Mouse (Mus musculus) c-Kit-positive CD71-positive TER-119-positive erythroid progenitor cells, embryonic 14.5 days (primary cell): ENCODE data around the gene Rtl10.
A peak's percentile ranks its signal among the peaks of the same experiment; 100 is the strongest.

Experiments used
- DNase-seq: peaks from one replicate; pipeline ENCODE4 v3.0.0-alpha.2; 2013; ENCODE audit warnings: low spot score

Gene Rtl10

DNA sequence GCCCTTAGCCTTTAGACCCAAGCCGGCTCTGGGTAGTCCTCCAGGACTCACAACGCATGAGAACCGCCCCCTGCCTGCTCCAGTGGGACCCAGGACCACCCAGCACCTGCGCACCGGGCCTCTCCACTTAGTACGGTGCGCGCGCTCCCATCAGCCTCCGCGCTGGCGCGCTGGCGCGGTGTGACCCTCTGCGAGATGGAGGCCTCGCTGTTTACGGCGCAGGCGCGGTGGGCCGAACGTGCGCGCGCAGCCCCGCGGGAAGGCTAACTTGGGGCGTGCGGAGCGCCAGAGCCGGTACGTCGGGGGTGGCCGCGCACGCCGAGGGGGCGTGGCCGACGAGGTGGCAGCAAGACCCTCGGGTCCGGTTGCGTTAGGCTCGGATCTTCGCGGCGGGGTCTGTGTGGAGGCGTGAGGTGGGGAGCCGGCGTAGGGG lies at the start of gene Rtl10, which contains the start of gene Gnb1l:
Gene Rtl10 (plus strand): TSS at position 344 of the 433 bp plus-strand sequence.
Gene Gnb1l (plus strand): TSS at position 156 of the 433 bp plus-strand sequence.
- DNase-seq = peak; percentile 89

DNA sequence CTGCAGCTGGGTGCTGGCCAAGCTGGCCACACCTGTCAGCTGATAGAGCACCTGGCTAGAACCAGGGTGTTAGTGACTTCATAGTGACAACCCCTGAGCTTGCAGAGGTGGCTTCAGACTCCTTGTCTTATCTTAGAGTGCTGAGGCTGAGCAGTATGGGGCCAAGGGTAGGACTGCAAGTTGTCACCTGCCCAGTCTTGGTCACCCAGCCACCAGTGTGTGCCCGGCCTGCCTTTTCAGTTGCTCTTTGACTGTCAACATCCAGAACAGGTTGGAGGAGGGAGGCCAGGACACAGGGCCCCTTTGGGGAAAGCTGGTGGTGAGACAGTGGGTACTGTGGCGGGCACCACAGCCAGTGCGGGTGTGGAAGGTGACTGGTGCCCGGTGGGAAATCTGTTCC lies 49.7 kb upstream of the Rtl10 start:
- no peak for DNase-seq

- no peak for DNase-seq
Measured at GRCm38 (mm10) chr16:18451486-18452181, 47.1 kb upstream of the Rtl10 start.

DNA sequence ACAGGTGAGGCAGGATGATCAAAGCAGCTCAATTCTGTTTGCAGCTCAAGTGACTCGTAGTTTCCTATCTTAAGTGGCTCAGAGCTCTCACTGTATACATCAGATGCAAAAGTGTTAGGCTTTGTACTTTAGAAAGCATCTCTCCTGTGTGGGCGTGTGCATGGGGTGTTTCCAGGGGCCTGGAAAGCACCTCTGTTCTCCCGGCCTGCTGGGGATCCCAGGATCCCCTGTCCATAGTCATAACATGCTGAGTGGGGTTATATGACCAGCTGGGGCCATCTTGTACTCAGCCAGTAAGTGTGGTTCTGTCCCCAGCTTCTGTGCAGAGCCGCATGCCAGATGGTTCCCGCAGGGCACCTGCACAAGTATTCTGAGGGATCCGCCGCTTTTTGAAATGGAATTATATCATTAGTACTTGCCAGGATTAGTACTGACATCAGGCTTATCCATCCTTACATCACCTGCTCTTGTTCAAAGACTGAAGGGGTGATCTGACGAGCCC lies 46.3 kb upstream of the Rtl10 start:
- no peak for DNase-seq

GRCm38 (mm10) chr16:18453846-18454245 lies 44.9 kb upstream of the Rtl10 start:
- no peak for DNase-seq

DNA sequence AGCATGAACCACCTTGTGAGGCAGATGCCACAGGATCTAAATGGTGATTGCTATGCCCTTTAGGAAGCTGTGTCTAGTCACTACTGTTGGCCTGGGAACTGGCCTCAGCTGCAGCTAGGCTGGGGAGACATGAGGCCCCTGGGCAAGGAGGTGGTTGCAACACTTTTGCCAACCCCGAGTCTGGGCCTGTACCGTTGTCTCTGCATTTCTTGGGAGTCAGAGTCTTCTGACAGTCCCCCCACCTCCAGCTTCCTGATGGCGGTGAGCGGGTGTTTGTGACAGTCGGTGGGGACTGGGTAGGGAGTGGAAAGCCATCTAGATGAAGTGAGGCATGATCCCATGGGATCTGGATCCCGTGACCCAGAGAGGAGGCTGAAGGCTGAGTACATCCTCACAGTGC lies 43.3 kb upstream of the Rtl10 start:
- DNase-seq = no peak

DNA sequence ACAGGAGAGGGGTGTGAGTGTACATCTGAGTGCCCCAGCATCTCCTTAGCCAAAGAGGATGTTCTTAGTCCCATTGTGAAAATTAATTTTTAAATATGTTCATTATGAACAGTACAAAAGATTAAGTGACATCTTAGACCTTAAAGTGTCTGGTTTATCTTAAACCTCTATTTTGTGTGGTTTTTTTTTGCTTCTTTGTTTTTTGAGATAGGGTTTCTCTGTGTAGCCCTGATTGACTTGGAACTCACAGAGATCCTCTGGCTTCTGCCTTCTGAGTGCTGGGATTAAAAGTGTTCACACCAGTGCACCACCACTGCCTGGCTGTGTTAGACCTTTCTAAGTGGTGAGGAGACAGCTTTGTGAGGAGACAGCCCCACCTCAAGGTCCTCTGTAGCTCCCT lies 40.0 kb upstream of the Rtl10 start:
- no peak for DNase-seq

- no peak for DNase-seq
Measured at GRCm38 (mm10) chr16:18459335-18459954, 39.3 kb upstream of the Rtl10 start.

GRCm38 (mm10) chr16:18459955-18460370 lies 38.7 kb upstream of the Rtl10 start:
- DNase-seq = peak; percentile 34

DNA sequence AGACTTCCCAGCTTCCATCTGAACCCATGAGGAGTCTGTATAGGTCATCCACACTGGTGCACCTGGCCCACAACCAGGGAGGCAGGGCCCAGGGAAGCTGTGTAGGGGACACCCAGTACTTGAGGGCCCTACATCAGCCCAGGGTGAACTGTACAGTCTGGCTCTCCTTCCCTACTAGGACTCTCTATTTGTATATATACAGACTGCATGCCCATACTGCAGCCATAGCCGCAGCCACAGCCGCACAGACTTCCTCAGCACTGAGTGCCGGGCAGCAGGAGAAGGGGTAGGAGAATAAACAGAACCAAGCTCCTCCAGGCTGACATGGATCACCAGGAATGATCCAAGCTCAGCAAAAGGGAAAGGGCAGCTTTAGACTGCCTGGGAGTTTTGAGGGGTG lies 37.9 kb upstream of the Rtl10 start:
- no peak for DNase-seq

DNA sequence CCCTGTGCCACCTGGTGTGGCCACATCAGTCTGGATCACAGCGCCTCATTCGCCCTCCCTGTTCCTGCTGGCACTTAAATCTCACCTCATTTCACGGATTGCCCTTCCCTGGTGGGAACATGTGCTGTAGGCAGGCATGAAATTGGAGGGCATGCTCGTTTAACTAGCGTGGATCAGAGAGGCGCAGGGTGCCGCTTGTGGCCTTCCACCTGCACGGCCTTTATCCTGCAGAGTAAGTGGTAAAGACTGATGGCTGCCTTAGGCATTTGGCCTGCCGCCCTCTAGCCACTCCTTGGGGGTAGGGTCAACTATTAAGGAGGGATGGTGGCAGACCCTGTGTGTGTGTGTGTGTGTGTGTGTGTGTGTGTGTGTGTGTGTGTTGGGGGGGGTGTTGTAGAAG lies 36.7 kb upstream of the Rtl10 start:
- no peak for DNase-seq

DNA sequence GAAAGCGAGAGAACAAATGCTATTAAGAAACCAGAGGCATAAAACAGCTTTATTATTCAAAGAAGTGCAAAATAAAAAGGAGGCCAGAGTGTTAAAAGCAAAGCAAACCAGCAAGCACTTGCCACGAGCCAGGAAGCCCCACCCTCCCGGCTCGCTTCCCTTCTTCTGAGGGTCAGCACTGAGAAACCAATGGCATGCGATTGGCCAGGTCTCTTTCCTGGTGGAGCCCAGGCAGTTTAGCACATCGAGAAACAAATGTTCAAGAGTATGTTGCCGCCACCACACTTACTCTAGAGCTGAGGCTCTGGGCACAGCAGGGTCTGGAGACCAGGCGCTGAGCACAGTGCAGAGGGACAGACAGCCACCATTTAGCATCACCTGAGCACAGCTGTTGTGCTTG lies 36.1 kb upstream of the Rtl10 start:
- no peak for DNase-seq

DNA sequence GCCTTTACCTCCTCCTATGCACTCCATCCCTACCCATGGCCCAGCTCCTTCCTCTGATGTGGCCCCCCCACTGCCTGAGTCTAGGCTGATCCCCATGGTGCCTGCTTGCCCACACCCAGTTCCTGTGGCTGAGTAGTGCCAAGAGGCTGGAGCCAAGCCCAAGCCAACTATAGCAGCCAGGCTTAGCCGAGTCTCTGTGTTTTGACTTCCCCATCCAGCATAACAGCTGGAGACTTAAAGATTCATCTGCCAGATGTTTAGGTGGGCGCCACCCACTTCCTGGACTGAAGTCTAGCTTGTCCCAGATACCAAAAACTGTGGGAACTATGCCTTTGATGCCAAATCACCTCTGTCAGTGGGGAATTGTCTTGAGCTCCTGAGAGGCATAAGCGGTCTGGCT lies 34.4 kb upstream of the Rtl10 start:
- DNase-seq = no peak

GRCm38 (mm10) chr16:18470829-18471228 lies 27.9 kb upstream of the Rtl10 start:
- DNase-seq = no peak

DNA sequence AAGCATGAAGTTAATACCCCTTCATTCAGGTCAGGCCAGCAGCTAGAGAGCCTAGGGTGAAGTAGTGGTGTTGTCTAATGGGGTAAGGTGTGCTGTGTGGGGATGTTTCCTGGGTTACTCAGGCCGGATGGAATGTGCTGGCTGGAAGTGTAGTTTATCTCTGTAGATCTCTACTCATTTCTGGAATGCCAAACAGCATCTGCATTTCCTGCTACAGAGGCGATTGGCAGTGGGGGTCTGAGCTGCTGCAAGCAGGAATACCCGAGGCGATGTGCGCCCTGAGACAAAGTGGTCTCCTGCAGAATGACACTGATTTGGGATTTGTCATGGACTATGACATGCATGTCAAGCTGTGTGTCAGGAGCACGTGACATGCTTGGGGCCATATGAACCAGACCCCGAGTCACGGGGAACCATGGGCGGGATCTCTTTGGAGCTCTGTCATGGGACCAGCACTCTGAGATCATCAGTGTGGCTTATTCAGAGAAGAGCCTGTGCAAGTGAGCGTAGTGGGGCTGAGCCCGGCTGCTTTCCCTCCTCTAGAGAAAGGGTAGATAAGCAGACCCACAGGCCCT lies 27.2 kb upstream of the Rtl10 start:
- no peak for DNase-seq

- no peak for DNase-seq
Measured at GRCm38 (mm10) chr16:18471976-18472375, 26.7 kb upstream of the Rtl10 start.

- DNase-seq = no peak
Measured at GRCm38 (mm10) chr16:18472416-18472815, 26.3 kb upstream of the Rtl10 start.

- DNase-seq = no peak
Measured at GRCm38 (mm10) chr16:18472976-18473375, 25.7 kb upstream of the Rtl10 start.

DNA sequence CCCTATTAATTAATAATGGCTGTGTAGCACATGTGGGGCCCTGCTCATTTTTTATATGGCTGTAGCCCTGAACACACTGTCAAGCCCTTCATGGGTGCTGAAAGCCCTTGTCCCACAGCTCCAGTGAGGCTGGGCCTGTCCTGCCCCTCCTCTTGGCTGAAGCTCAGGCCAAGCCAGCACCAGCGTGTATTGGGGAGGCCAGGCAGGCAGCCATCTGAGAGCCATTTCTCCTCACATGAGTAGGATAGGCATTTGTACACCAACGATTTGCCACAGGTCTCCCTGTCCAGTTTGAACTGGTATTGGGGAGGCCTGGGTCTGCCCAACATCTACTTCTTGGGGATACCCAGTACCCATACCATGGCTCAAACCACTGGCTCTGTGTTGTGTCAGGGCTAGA lies 24.7 kb upstream of the Rtl10 start:
- DNase-seq = no peak

- DNase-seq = no peak
Measured at GRCm38 (mm10) chr16:18477996-18478395, 20.7 kb upstream of the Rtl10 start.

- DNase-seq = no peak
Measured at GRCm38 (mm10) chr16:18479667-18480066, 19.0 kb upstream of the Rtl10 start.

GRCm38 (mm10) chr16:18480933-18481485 lies 17.7 kb upstream of the Rtl10 start:
- no peak for DNase-seq

- DNase-seq = no peak
Measured at GRCm38 (mm10) chr16:18482431-18482830, 16.3 kb upstream of the Rtl10 start.
